Mouse (Mus musculus): ENCODE results near the gene 4931422A03Rik.

DNA sequence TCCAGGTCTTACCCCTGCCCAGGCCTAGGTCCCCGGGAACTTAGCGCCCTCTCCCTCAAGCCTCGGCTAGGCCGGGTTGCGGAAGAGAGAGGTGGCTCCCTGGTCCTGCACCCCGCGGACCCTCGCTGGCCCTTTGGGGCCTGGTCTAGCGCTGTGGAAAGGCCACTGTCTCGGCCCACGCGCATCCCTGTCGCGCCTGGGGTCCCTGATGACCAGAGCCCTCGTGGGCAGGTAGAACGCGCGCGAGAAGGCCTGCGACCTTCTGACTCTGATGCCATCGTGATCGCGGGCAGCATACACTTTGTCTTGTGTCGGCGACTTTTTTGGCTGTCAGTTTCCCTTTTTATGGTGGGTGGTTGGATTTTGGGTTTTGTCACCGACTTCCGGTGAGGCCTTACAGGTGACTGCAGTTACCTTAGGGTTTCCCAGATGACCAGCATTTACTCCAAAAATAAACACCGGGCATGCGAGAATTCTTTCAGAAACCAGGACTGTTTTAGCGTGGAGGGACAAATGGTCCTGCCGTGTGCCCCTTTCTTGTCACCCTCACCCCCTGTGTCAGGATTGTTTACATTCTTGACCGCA, at the start of gene 4931422A03Rik:
- no peak for TF ChIP-seq CTCF (IDR thresholded peaks at IDR 0.05; ENCODE audit: low read depth)
- TF ChIP-seq EP300 (optimal IDR thresholded peaks at IDR 0.05): no peak
